Mouse (Mus musculus): Measurements from ENCODE around the gene Mmrn1.

Gene Mmrn1

DNA sequence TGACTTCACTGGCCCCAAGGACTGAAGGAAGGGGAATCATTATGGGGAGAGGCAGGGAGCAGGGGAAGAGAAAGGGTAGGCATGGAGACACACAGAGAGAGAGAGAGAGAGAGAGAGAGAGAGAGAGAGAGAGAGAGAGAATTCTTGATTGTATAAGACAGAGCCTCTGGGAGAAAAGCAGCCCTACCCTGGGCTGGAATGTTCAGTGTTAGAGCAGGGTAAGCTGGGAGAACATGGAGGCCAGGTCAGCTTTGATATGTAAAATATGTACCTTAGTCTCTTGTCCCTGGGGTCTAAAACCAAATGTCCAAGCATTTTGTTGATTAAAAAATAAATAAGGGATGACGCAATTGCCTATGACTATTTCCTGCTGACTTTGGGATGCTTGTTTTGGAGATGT is 67.6 kb downstream of the Mmrn1 start:
- no peak for DNase-seq (ENCODE audit: extremely low read depth, low read depth, low spot score)

GRCm38 (mm10) chr6:60993386-60994108 is 68.8 kb downstream of the Mmrn1 start:
- DNase-seq (ENCODE audit: extremely low read depth, low read depth, low spot score) = no peak

- no peak for DNase-seq (ENCODE audit: extremely low read depth, low read depth, low spot score)
These were observed 69.3 kb downstream of the Mmrn1 start for GRCm38 (mm10) chr6:60994114-60994513.

DNA sequence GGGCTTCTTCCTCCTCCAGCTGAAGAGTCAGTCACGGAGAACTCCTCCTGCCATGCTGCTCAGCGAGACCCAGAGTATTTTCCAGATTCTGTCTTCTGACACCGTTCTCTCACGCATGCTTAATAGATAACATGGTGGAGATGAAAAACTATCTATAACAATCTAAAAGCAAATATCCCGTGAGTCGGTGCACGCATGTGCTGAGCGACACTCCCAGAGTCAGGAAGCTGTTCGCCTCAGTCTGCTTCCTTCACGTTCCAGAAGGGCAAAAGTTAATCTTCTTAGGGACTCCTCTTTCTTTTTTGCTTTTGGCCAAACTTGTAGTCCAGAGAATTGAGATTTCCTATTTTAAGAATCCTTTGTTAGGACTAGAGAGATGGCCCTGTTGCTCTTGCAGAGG is 69.7 kb downstream of the Mmrn1 start:
- DNase-seq (ENCODE audit: extremely low read depth, low read depth, low spot score) = no peak

GRCm38 (mm10) chr6:60995596-60995995 is 70.8 kb downstream of the Mmrn1 start:
- DNase-seq (ENCODE audit: extremely low read depth, low read depth, low spot score) = no peak

DNA sequence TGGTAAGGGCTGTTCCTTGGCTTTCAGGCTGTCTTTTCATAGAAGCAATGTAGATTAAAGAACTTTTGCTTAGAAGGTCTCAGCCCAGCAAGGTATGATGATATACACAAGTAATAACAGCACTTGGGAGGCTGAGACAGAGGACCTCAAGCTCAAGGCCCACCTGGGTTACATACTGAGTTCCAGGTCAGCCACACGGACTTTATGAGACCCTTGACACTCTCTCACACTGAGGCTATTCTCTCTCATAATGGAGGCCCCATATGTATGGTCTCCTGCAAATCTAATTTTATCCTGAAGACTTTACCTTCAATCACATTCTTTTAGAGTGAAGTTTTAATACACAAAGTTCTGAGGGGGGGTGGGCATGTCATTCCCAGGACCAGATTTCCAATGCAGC is 71.6 kb downstream of the Mmrn1 start:
- no peak for DNase-seq (ENCODE audit: extremely low read depth, low read depth, low spot score)

DNA sequence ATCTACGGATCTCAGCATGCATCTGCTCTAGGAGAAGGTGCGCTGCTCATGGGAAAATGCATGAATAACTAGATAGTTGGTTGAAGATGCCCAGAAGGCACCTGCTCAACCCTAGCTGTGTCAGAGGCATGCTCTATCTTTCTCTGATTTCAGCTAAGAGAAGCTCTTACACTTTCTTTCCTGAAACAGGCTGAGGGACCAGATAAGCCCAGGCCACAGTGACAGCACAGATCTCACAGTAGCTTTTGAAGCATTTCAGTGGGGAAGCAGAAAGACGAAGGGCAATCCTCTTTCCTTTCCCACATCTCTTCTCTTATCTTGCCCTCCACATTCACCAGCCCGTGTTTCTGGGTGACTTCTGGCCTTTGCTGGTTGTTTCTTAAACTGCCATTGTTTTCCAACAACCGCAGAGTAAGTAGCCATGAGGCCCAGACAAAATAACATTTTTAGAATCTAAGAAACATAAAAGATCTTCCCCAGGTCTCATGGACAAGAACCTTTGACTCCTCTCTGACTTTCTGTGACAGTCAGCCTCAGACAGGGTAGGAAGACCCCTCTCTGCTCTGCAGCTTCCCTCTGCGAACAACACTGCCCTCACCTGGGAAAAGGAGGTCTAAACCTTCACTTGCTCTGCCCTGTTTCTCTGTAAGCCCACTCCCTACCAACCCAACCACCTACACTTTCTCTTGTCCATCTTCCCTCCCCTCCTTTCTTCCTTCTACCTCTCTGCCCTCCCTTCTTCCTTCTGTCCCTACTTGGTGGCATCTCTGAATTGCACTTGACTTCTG is 76.4 kb downstream of the Mmrn1 start:
- DNase-seq (ENCODE audit: extremely low read depth, low read depth, low spot score) = no peak

DNA sequence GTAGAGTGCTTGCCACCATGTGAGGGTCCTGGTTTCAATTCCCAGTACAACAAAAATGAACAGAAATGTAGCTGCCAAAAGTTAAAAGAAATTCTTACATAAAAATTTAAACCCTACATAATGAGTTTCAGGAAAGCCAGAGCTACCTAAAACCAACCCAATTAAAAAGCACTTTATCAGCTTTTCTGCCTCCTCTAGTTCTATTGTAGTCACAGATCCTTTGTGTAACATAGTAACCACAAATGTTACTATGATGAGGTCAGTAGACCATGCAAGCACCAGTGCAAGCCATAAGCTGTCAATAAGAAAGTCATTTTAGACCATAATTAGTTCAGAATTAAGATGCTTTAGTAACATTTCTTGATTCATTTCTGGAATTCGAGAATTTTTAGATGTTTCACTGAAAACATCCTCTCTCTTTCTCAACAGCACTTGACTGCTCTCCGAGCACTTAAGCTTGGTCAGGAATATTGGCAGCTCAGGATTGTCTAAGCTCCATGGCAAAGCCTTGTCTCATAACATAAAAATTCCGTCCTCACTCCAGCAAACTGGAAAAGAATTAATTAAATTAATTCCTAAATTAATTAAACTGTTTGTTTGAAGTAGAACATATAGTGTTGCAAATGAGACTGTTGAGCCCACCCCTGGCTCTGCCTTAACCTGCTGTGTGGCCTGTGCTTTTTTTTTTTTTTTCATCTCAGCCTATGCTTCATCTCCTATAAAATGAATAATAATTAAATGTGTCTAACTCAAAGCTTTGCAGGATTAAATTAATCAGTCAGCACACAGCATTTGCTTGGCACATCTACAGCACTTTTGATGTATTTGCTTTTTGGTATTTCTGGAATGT is 79.4 kb downstream of the Mmrn1 start:
- no peak for DNase-seq (ENCODE audit: extremely low read depth, low read depth, low spot score)

GRCm38 (mm10) chr6:61013780-61014179 is 89.0 kb downstream of the Mmrn1 start:
- no peak for DNase-seq (ENCODE audit: extremely low read depth, low read depth, low spot score)

DNA sequence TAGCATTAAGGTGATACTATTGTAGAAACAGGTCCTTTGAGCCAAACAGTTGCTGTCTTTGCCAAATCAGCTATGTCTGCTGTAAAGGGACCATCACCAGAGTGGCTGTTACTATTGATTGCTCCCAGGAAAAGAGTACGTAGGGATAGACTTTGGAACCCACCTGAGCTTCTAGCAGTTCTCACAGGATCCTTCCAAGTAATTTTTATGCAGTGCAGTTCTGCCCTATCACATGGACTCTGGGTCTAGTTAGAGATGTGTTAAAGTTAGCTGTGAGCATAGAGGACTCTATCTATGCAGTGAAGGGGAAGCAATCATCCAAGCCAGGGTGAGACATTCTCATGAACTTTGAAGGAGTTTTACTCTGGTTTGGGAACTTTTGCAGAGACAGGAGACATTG is 94.9 kb downstream of the Mmrn1 start:
- DNase-seq (ENCODE audit: extremely low read depth, low read depth, low spot score) = no peak

- no peak for DNase-seq (ENCODE audit: extremely low read depth, low read depth, low spot score)
These were observed 96.2 kb downstream of the Mmrn1 start for GRCm38 (mm10) chr6:61020995-61021394.

DNA sequence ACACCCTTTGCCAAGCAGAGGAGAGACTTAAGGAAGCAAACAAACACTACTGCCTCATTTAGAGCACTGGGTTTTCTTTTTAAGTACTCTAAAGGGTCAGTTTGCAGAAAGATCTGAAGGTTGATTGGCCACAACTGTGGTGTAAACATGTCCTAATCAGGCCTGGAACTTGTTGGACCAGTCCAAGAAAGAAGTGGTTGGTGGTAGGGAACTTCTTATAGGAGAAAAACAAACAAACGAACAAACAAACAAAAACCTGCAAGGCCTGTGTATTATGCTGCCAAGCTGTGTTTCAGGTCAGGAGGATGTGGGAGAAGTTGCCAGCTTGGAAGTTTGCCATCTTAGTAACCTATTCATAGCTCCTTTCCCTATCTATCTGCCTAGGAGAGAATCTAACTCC is 108.5 kb downstream of the Mmrn1 start:
- DNase-seq (ENCODE audit: extremely low read depth, low read depth, low spot score) = no peak
